Mouse (Mus musculus): ENCODE measurements at regions not wholly inside any gene's neighbourhood (a gene's known extent, or its start where the extent isn't known, plus 50 kb on each side); places are given as distances from the start of the nearest gene placed in this dataset.

- Histone ChIP-seq H3K36me3 (ENCODE audit: control insufficient read depth, insufficient read depth, low read length) (no peaks in the 10 kb centered on the region), H3K27ac (ENCODE audit: low read depth) (no peak overlapping the region), H3K9me3 (ENCODE audit: control insufficient read depth, low read length) (no peaks in the 10 kb centered on the region), H3K4me3 (ENCODE audit: low read depth, low read length) (no peak overlapping the region), H3K4me2 (ENCODE audit: low read length) (no peak overlapping the region), H3K9ac (ENCODE audit: low read length) (no peak overlapping the region), H3K4me1 (replicated peaks; ENCODE audit: control insufficient read depth, insufficient read depth, low read length) (no peaks in the 10 kb centered on the region), H3K27me3 (replicated peaks; ENCODE audit: control insufficient read depth, insufficient read depth, low read length) (no peaks in the 10 kb centered on the region)
- DNase-seq (ENCODE audit: low spot score) (no peak), ATAC-seq (replicated peaks; ENCODE audit: low FRiP score, low TSS enrichment, low read depth) (no peak)
- 53% methylated on average over 13 of the region's 13 CpGs for WGBS
These were observed 61.5 kb upstream of the Sox4 start for GRCm38 (mm10) chr13:29014827-29015604.

- no peak overlapping the region for H3K9ac ChIP-seq (ENCODE audit: low read length)
- DNase-seq (ENCODE audit: low spot score) (no peak), ATAC-seq (replicated peaks; ENCODE audit: low FRiP score, low TSS enrichment, low read depth) (no peak)
- H3K27ac ChIP-seq (ENCODE audit: low read depth) = no peak overlapping the region
- WGBS = 72% methylated on average over 15 of the region's 15 CpGs
- H3K27me3 ChIP-seq (replicated peaks; ENCODE audit: control insufficient read depth, insufficient read depth, low read length) = no peaks in the 10 kb centered on the region
- no peak overlapping the region for H3K4me2 ChIP-seq (ENCODE audit: low read length)
- H3K9me3 ChIP-seq (ENCODE audit: control insufficient read depth, low read length) = no peaks in the 10 kb centered on the region
- no peaks in the 10 kb centered on the region for H3K36me3 ChIP-seq (ENCODE audit: control insufficient read depth, insufficient read depth, low read length)
- no peak overlapping the region for H3K4me3 ChIP-seq (ENCODE audit: low read depth, low read length)
- no peaks in the 10 kb centered on the region for H3K4me1 ChIP-seq (replicated peaks; ENCODE audit: control insufficient read depth, insufficient read depth, low read length)
These were observed 60.7 kb upstream of the Sox4 start for GRCm38 (mm10) chr13:29014066-29014826.

- Histone ChIP-seq H3K4me1 (replicated peaks; ENCODE audit: control insufficient read depth, insufficient read depth, low read length) (no peaks in the 10 kb centered on the region), H3K9ac (ENCODE audit: low read length) (no peak overlapping the region), H3K9me3 (ENCODE audit: control insufficient read depth, low read length) (no peaks in the 10 kb centered on the region), H3K4me3 (ENCODE audit: low read depth, low read length) (no peak overlapping the region), H3K27me3 (replicated peaks; ENCODE audit: control insufficient read depth, insufficient read depth, low read length) (no peaks in the 10 kb centered on the region), H3K27ac (ENCODE audit: low read depth) (no peak overlapping the region), H3K4me2 (ENCODE audit: low read length) (no peak overlapping the region), H3K36me3 (ENCODE audit: control insufficient read depth, insufficient read depth, low read length) (no peaks in the 10 kb centered on the region)
- DNase-seq (ENCODE audit: low spot score) (no peak), ATAC-seq (replicated peaks; ENCODE audit: low FRiP score, low TSS enrichment, low read depth) (no peak)
These were observed 53.0 kb upstream of the Sox4 start for GRCm38 (mm10) chr13:29006467-29006866.

Measured in intestine, embryonic 14.5 days (tissue).